Mouse (Mus musculus): ENCODE results near the gene Prl2b1. TPM values are rescaled to one million over a fixed set of nuclear protein-coding genes. Genes with fewer than 3 reads are reported as not detected.

Gene Prl2b1
- polyA plus RNA-seq, 1 experiment from 2014 or later = not detected

GRCm38 (mm10) chr13:27334989-27335388 is 55.7 kb downstream of the Prl2b1 start:
- no peaks in the 10 kb centered on the region for H3K36me3 ChIP-seq (ENCODE audit: insufficient read depth)
- no peak overlapping the region for H3K4me2 ChIP-seq
- no peaks in the 10 kb centered on the region for H3K4me1 ChIP-seq (ENCODE audit: insufficient read depth)
- no peak for TF ChIP-seq CTCF (IDR thresholded peaks at IDR 0.05; ENCODE audit: low read depth)
- H3K9ac ChIP-seq = no peak overlapping the region
- H3K4me3 ChIP-seq (ENCODE audit: low read depth, low read length) = no peak overlapping the region
- 83% methylated on average over 1 of the region's 1 CpGs for WGBS
- no peaks in the 10 kb centered on the region for H3K9me3 ChIP-seq (ENCODE audit: low read depth, low read length)
- H3K27me3 ChIP-seq (ENCODE audit: insufficient read depth, low read length) = no peaks in the 10 kb centered on the region
- DNase-seq (no peak), ATAC-seq (ENCODE audit: insufficient read depth) (no peak)
- H3K27ac ChIP-seq (ENCODE audit: low read depth) = no peak overlapping the region

Other genes with a start within 250 kb of the Prl2b1 start
- not detected in 2 replicates for gene Prl3d3, start 234.1 kb downstream of the Prl2b1 start, polyA plus RNA-seq (2014; fragmentation: Nextera tagmentation; extraction: Ambion mirVana)
- gene Prl3c1, start 194.2 kb downstream of the Prl2b1 start, polyA plus RNA-seq (2014; fragmentation: Nextera tagmentation; extraction: Ambion mirVana) = not detected in 2 replicates
- not detected in 2 replicates for gene Prl3b1, start 149.0 kb downstream of the Prl2b1 start, polyA plus RNA-seq (2014; fragmentation: Nextera tagmentation; extraction: Ambion mirVana)
- gene Prl3a1, start 131.4 kb downstream of the Prl2b1 start, polyA plus RNA-seq (2014; fragmentation: Nextera tagmentation; extraction: Ambion mirVana) = not detected in 2 replicates
- not detected in 2 replicates for gene Prl6a1, start 78.2 kb downstream of the Prl2b1 start, polyA plus RNA-seq (2014; fragmentation: Nextera tagmentation; extraction: Ambion mirVana)
- gene Prl8a2, start 45.2 kb downstream of the Prl2b1 start, polyA plus RNA-seq (2014; fragmentation: Nextera tagmentation; extraction: Ambion mirVana) = not detected in 2 replicates
- gene Prl8a6, start 47.8 kb upstream of the Prl2b1 start, polyA plus RNA-seq (2014; fragmentation: Nextera tagmentation; extraction: Ambion mirVana) = not detected in 2 replicates
- gene Prl8a8, start 122.4 kb upstream of the Prl2b1 start, polyA plus RNA-seq (2014; fragmentation: Nextera tagmentation; extraction: Ambion mirVana) = not detected in 2 replicates
- gene Prl8a9, start 173.8 kb upstream of the Prl2b1 start, polyA plus RNA-seq (2014; fragmentation: Nextera tagmentation; extraction: Ambion mirVana) = not detected in 2 replicates
- not detected in 2 replicates for gene Prl8a1, start 191.3 kb upstream of the Prl2b1 start, polyA plus RNA-seq (2014; fragmentation: Nextera tagmentation; extraction: Ambion mirVana)
- not detected in 2 replicates for gene Prl7b1, start 219.7 kb upstream of the Prl2b1 start, polyA plus RNA-seq (2014; fragmentation: Nextera tagmentation; extraction: Ambion mirVana)